Mouse (Mus musculus) CH12.LX (cell line): ENCODE results near the gene Akap7. TPM values are rescaled to one million over a fixed set of nuclear protein-coding genes. Genes with fewer than 3 reads are reported as not detected.

ENCODE experiments used
- DNase-seq: peaks from one replicate; pipeline ENCODE4 v3.0.0-alpha.2; 2013; ENCODE audit errors: extremely low read depth
- H3K27ac ChIP-seq: 2 replicates; pipeline ENCODE4 v1.5.1; 2012; ENCODE audit warnings: low read depth, mild to moderate bottlenecking, control low read depth, moderate library complexity; ENCODE audit not compliant: insufficient read depth
- H3K27me3 ChIP-seq: replicated peaks from 2 replicates; pipeline ENCODE3; 2012; ENCODE audit warnings: inconsistent platforms
- H3K36me3 ChIP-seq, 2 experiments: replicated peaks in 1 of 2; 2 replicates each; pipeline versions ENCODE3 to v1.6.1; 2012; ENCODE audit warnings: inconsistent platforms in 1 of 2, low read length in 1 of 2, mild to moderate bottlenecking in 1 of 2, mixed read lengths in 1 of 2, moderate library complexity in 1 of 2; ENCODE audit not compliant: control insufficient read depth in 1 of 2, insufficient read depth in 1 of 2
- H3K4me1 ChIP-seq, 2 experiments: 2 replicates each; pipeline ENCODE4 v1.6.1; 2012; ENCODE audit warnings: inconsistent platforms in 1 of 2, moderate library complexity in 1 of 2; ENCODE audit not compliant: insufficient read depth in 2 of 2, control insufficient read depth in 1 of 2
- H3K4me2 ChIP-seq: 2 replicates; pipeline ENCODE4 v1.6.1; 2012; ENCODE audit warnings: low read depth, mild to moderate bottlenecking, control low read depth; ENCODE audit not compliant: poor library complexity, insufficient read depth, severe bottlenecking
- H3K4me3 ChIP-seq, 3 experiments: fragments of 150-350 bp in 1 of 3; sonication (generic) in 1 of 3; replicated peaks in 1 of 3; 2 replicates each; pipeline versions ENCODE3 to v1.5.1; 2011 to 2012; ENCODE audit warnings: low read depth in 2 of 3, low read length in 2 of 3, mild to moderate bottlenecking in 2 of 3, moderate library complexity in 2 of 3, control low read depth in 1 of 3, improper control_type of control experiment in 1 of 3, inconsistent platforms in 1 of 3, mixed read lengths in 1 of 3; ENCODE audit not compliant: poor library complexity in 1 of 3
- H3K79me2 ChIP-seq: replicated peaks from 2 replicates; pipeline ENCODE4 v1.6.1; 2012; ENCODE audit warnings: mild to moderate bottlenecking, moderate library complexity; ENCODE audit not compliant: control insufficient read depth, poor library complexity, insufficient read depth, severe bottlenecking; ENCODE audit errors: extremely low read depth
- H3K9ac ChIP-seq: 2 replicates; pipeline ENCODE4 v1.6.1; 2012; ENCODE audit warnings: low read depth, mild to moderate bottlenecking, control low read depth, moderate library complexity; ENCODE audit not compliant: insufficient read depth
- H3K9me3 ChIP-seq: replicated peaks from 2 replicates; pipeline ENCODE3; 2012; ENCODE audit warnings: low read length, inconsistent platforms, mixed read lengths
- EP300 ChIP-seq: IDR thresholded peaks from 2 replicates; pipeline ENCODE4 v1.6.1; 2011; ENCODE audit warnings: low read length, improper control_type of control experiment
- GABPA ChIP-seq: IDR thresholded peaks from 2 replicates; pipeline ENCODE4 v1.6.1; 2012; ENCODE audit warnings: low read depth, low read length, improper control_type of control experiment, inconsistent platforms; ENCODE audit not compliant: insufficient replicate concordance
- HCFC1 ChIP-seq: IDR thresholded peaks from 2 replicates; pipeline ENCODE4 v1.6.1; 2012; ENCODE audit warnings: low read depth, mild to moderate bottlenecking, inconsistent platforms, low read length, improper control_type of control experiment
- IRF4 ChIP-seq: IDR thresholded peaks from 2 replicates; pipeline ENCODE4 v1.6.1; 2014; ENCODE audit warnings: low read depth, mild to moderate bottlenecking, inconsistent platforms, low read length, improper control_type of control experiment
- KAT2A ChIP-seq: IDR thresholded peaks from 2 replicates; pipeline ENCODE4 v1.6.1; 2012; ENCODE audit warnings: low read length, improper control_type of control experiment, inconsistent platforms; ENCODE audit not compliant: insufficient replicate concordance
- MAFK ChIP-seq: IDR thresholded peaks from 2 replicates; pipeline ENCODE4 v1.6.1; 2011; ENCODE audit warnings: low read length, improper control_type of control experiment; ENCODE audit not compliant: insufficient replicate concordance
- MAX ChIP-seq: IDR thresholded peaks from 2 replicates; pipeline ENCODE4 v1.6.1; 2011; ENCODE audit warnings: low read length, improper control_type of control experiment
- MEF2A ChIP-seq: IDR thresholded peaks from 2 replicates; pipeline ENCODE4 v1.6.1; 2014; ENCODE audit warnings: low read depth, mild to moderate bottlenecking, inconsistent platforms, low read length, improper control_type of control experiment, borderline replicate concordance
- MXI1 ChIP-seq: IDR thresholded peaks from 2 replicates; pipeline ENCODE4 v1.6.1; 2011; ENCODE audit warnings: mild to moderate bottlenecking, low read depth, low read length, improper control_type of control experiment
- NRF1 ChIP-seq: IDR thresholded peaks from 2 replicates; pipeline ENCODE4 v1.6.1; 2014; ENCODE audit warnings: low read depth, mild to moderate bottlenecking, inconsistent platforms, low read length, improper control_type of control experiment, moderate library complexity
- POLR2AphosphoS2 ChIP-seq: IDR thresholded peaks from 2 replicates; pipeline ENCODE4 v1.6.1; 2011; ENCODE audit warnings: low read depth, low read length, improper control_type of control experiment
- SIN3A ChIP-seq: IDR thresholded peaks from 2 replicates; pipeline ENCODE4 v1.6.1; 2012; ENCODE audit warnings: low read length, improper control_type of control experiment, inconsistent platforms
- TBP ChIP-seq: conservative IDR thresholded peaks from 2 replicates; pipeline ENCODE4 v1.6.1; 2011; ENCODE audit warnings: low read depth, low read length, improper control_type of control experiment
- TCF12 ChIP-seq: IDR thresholded peaks from 2 replicates; pipeline ENCODE4 v1.6.1; 2014; ENCODE audit warnings: low read depth, mild to moderate bottlenecking, inconsistent platforms, low read length, improper control_type of control experiment
- USF1 ChIP-seq: IDR thresholded peaks from 2 replicates; pipeline ENCODE4 v1.6.1; 2014; ENCODE audit warnings: low read depth, mild to moderate bottlenecking, inconsistent platforms, low read length, improper control_type of control experiment
- USF2 ChIP-seq: conservative IDR thresholded peaks from 2 replicates; pipeline ENCODE4 v1.6.1; 2011; ENCODE audit warnings: low read depth, low read length, improper control_type of control experiment
- ZNF384 ChIP-seq: IDR thresholded peaks from 2 replicates; pipeline ENCODE4 v1.6.1; 2012; ENCODE audit warnings: low read depth, low read length, improper control_type of control experiment, inconsistent platforms
- dilution Hi-C: fragments of 300-500 bp; cut with MboI; formaldehyde crosslinking; loops from 2 replicates; pipeline ENCODE4 v1.14.3; 2020; ENCODE audit warnings: low sequenced_read_pairs; ENCODE audit not compliant: extremely low pct_unique_long_range_greater_than_20kb, extremely low pct_ligation_motif_present
- in situ Hi-C: fragments of 300-500 bp; cut with MboI; formaldehyde crosslinking; loops from 3 replicates; pipeline ENCODE4 v1.14.3; 2019; ENCODE audit warnings: low sequenced_read_pairs, low pct_ligation_motif_present, low pct_unique_long_range_greater_than_20kb, mixed read lengths
- polyA plus RNA-seq: library from polyadenylated mRNA; unstranded; fragments of >175 nt; gene quantifications from 2 replicates; pipeline ENCODE4 v1.2.1, GENCODE M21; 2012; ENCODE audit warnings: low read depth; ENCODE audit not compliant: insufficient read length
- total RNA-seq, 2 experiments: library from RNA; depleted of rRNA; stranded (reverse); fragments of 300-350 nt in 1 of 2; fragments of >200 nt in 1 of 2; gene quantifications; 2 replicates each; pipeline ENCODE4 v1.2.3; 2012 to 2014

The Akap7 gene
- total and polyA plus RNA-seq, 3 experiments, result 6.2 to 12.1 (median 7.1) TPM

GRCm38 (mm10) chr10:25305146-25305545 lies 2.5 kb downstream of the Akap7 start:
- no peak for DNase-seq
- TF ChIP-seq POLR2AphosphoS2, result no peak
- no peak for TF ChIP-seq EP300
- TF ChIP-seq MAFK, result no peak
- TF ChIP-seq USF1, result no peak
- no peak for TF ChIP-seq ZNF384
- TF ChIP-seq KAT2A, result no peak
- TF ChIP-seq NRF1, result no peak
- no peak for TF ChIP-seq GABPA
- TF ChIP-seq MEF2A, result no peak
- no peak for TF ChIP-seq MXI1
- Histone ChIP-seq H3K4me1 (peaks cover 7 to 22% of the 10 kb centered on the region in 2 experiments), H3K9me3 (no peaks in the 10 kb centered on the region), H3K4me2 (no peak overlapping the region), H3K4me3 (no peak overlapping the region), H3K36me3 (no peaks in the 10 kb centered on the region), H3K27me3 (no peaks in the 10 kb centered on the region), H3K27ac (no peak overlapping the region), H3K79me2 (no peaks in the 10 kb centered on the region), H3K9ac (no peak overlapping the region)
- in situ Hi-C loops, result no loop called here
- dilution Hi-C loops, result no loop called here

GRCm38 (mm10) chr10:25304608-25305007 lies 3.1 kb downstream of the Akap7 start:
- H3K27ac ChIP-seq, result no peak overlapping the region
- TF ChIP-seq SIN3A (no peak), USF2 (no peak), POLR2AphosphoS2 (no peak)
- no peaks in the 10 kb centered on the region for H3K36me3 ChIP-seq
- H3K4me3 ChIP-seq, result no peak overlapping the region
- dilution Hi-C loops (no loop called here), in situ Hi-C loops (no loop called here)
- no peak overlapping the region for H3K4me2 ChIP-seq
- H3K79me2 ChIP-seq, result no peaks in the 10 kb centered on the region
- no peak overlapping the region for H3K9ac ChIP-seq
- no peak for DNase-seq
- no peaks in the 10 kb centered on the region for H3K9me3 ChIP-seq
- no peaks in the 10 kb centered on the region for H3K27me3 ChIP-seq
- H3K4me1 ChIP-seq, result peaks cover 7 to 27% of the 10 kb centered on the region in 2 experiments

- TF ChIP-seq EP300, result no peak
- no peak for TF ChIP-seq HCFC1
- TF ChIP-seq NRF1, result no peak
- no peak for TF ChIP-seq MAX
- TF ChIP-seq MEF2A, result no peak
- TF ChIP-seq POLR2AphosphoS2, result no peak
- TF ChIP-seq TBP, result no peak
- TF ChIP-seq SIN3A, result no peak
- no peak for TF ChIP-seq TCF12
- no peak for TF ChIP-seq IRF4
- Histone ChIP-seq H3K9ac (no peak overlapping the region), H3K27me3 (no peaks in the 10 kb centered on the region), H3K4me2 (no peak overlapping the region), H3K27ac (no peak overlapping the region), H3K36me3 (no peaks in the 10 kb centered on the region), H3K4me3 (no peak overlapping the region), H3K79me2 (no peaks in the 10 kb centered on the region), H3K9me3 (no peaks in the 10 kb centered on the region), H3K4me1 (peaks cover 8 to 42% of the 10 kb centered on the region in 2 experiments)
- in situ Hi-C loops (no loop called here), dilution Hi-C loops (no loop called here)
- no peak for DNase-seq
These were observed 8.6 kb downstream of the Akap7 start for GRCm38 (mm10) chr10:25299031-25299529.
